ENCODE assay signal across 8 mouse cellular contexts in the genomic region with DNA sequence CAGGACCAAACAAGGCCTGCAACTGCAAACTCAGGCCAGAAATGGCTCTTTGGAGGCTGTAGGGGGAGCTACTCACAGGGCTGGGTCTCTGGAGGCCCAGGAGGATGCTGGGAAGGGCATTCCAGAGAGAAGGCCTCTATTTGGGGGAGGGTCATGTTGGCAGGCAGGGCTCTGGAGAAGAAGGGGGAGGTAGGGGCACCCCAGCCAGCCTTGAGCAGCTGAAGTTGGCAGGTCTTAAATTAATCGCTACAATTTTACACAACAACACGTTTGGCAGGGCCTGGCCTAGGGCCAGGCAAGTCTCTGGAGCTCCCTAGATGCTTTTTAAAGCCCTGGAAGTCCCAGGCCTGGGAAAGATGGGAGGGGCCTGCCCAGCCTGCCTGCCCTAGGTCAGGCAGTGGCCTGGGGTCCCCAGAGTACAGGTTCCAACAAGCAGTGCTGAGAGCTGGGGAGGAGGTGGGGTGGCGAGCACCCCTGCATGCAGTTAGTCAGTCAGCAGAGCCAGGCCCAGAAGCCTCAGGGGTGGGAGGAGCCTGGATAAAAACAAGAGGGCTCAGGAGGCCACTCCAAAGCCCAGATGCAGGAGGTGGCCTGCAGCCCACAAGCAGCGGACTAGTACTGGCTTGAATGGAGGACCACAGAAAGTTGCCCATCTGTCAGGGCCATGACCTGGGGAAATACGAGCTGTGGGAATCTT. TPM values are rescaled to one million over a fixed set of nuclear protein-coding genes. Genes with fewer than 3 reads are reported as not detected.
DNase-seq lines count a peak whose midpoint lies in the region; ATAC-seq and TF ChIP-seq lines count a peak whose summit lies in the region.

No protein-coding gene starts in this region.

- H3K4me1 ChIP-seq in CH12.LX (ENCODE audit: control insufficient read depth in 1 of 2, insufficient read depth in 2 of 2): peaks cover 56 to 78% of the 10 kb centered on the region in 2 experiments
- H3K4me1 ChIP-seq in forebrain, embryonic 10.5 days: peaks cover 70% of the 10 kb centered on the region
- H3K4me1 ChIP-seq in limb, embryonic 10.5 days: peaks cover 49% of the 10 kb centered on the region
- H3K4me1 ChIP-seq in neural tube, embryonic 13.5 days (replicated peaks): peaks cover 94% of the 10 kb centered on the region

- DNase-seq in CH12.LX (ENCODE audit: extremely low read depth) (no peak), NIH3T3 (ENCODE audit: low read depth) (peak; percentile 92)
- no peak for DNase-seq in forebrain, embryonic 10.5 days (ENCODE audit: extremely low spot score, low spot score)
- peak; percentile 68 for DNase-seq in heart, postnatal 4 days
- peak; percentile 46 for DNase-seq in limb, embryonic 10.5 days (ENCODE audit: low spot score)
- DNase-seq in cerebellum, postnatal 14 days: no peak

- peak in 1 of 2 experiments; percentile 36; a peak in 2 of 4 replicates for TF ChIP-seq CTCF in CH12.LX (conservative IDR thresholded peaks at IDR 0.05 in 1 of 2, IDR thresholded peaks at IDR 0.05 in 1 of 2; ENCODE audit: low read depth in 2 of 2, low read length in 2 of 2)

- no peak for TF ChIP-seq RAD21 in CH12.LX (IDR thresholded peaks at IDR 0.05; ENCODE audit: low read depth, low read length)

- in situ Hi-C loops in CH12.LX (cut with MboI; ENCODE audit: low pct_ligation_motif_present, low pct_unique_long_range_greater_than_20kb, low sequenced_read_pairs): loop anchor here (10.0 kb wide), 2 partner anchors 217 to 417 kb away; no protein-coding TSS in a partner anchor

- no peaks in the 10 kb centered on the region; the same call in 1 of the 2 replicates for H3K79me2 ChIP-seq in CH12.LX (replicated peaks; ENCODE audit: control insufficient read depth, extremely low read depth, insufficient read depth, poor library complexity, severe bottlenecking)

- no peak for TF ChIP-seq EP300 in CH12.LX (IDR thresholded peaks at IDR 0.05; ENCODE audit: low read length)

- H3K36me3 ChIP-seq in CH12.LX (replicated peaks in 1 of 2; ENCODE audit: control insufficient read depth in 1 of 2, insufficient read depth in 1 of 2, low read length in 1 of 2): peaks cover 38 to 98% of the 10 kb centered on the region in 2 experiments
- H3K36me3 ChIP-seq in forebrain, embryonic 10.5 days (replicated peaks): peaks cover 99% of the 10 kb centered on the region
- peaks cover 98% of the 10 kb centered on the region for H3K36me3 ChIP-seq in limb, embryonic 10.5 days
- H3K36me3 ChIP-seq in neural tube, embryonic 13.5 days: peaks cover 82% of the 10 kb centered on the region

- 43% methylated on average over 5 of the region's 5 CpGs for WGBS in forebrain, embryonic 10.5 days
- WGBS in limb, embryonic 10.5 days: 27% methylated on average over 5 of the region's 5 CpGs
- 10% methylated on average over 5 of the region's 5 CpGs for WGBS in neural tube, embryonic 13.5 days

- ATAC-seq in neural tube, embryonic 13.5 days (ENCODE audit: low read depth): peak; percentile 67
- no peak for ATAC-seq in monocyte, adult 5-6 weeks (replicated peaks; ENCODE audit: insufficient number of reproducible peaks, low FRiP score, low TSS enrichment, poor library complexity, severe bottlenecking)

- no peaks in the 10 kb centered on the region for H3K9me3 ChIP-seq in CH12.LX (replicated peaks; ENCODE audit: low read length)
- H3K9me3 ChIP-seq in forebrain, embryonic 10.5 days: no peaks in the 10 kb centered on the region
- H3K9me3 ChIP-seq in limb, embryonic 10.5 days (replicated peaks): no peaks in the 10 kb centered on the region
- no peaks in the 10 kb centered on the region for H3K9me3 ChIP-seq in neural tube, embryonic 13.5 days

- no peak overlapping the region for H3K4me2 ChIP-seq in CH12.LX (ENCODE audit: insufficient read depth, low read depth, poor library complexity, severe bottlenecking)
- no peak overlapping the region for H3K4me2 ChIP-seq in neural tube, embryonic 13.5 days

- no peak overlapping the region for H3K9ac ChIP-seq in CH12.LX (ENCODE audit: insufficient read depth, low read depth)
- H3K9ac ChIP-seq in neural tube, embryonic 13.5 days: peak overlapping the region; percentile 41

- H3K27ac ChIP-seq in CH12.LX (ENCODE audit: insufficient read depth, low read depth): no peak overlapping the region
- peak overlapping the region; percentile 74 for H3K27ac ChIP-seq in forebrain, embryonic 10.5 days
- H3K27ac ChIP-seq in limb, embryonic 10.5 days: peak overlapping the region; percentile 77
- H3K27ac ChIP-seq in neural tube, embryonic 13.5 days (replicated peaks): peak overlapping the region; percentile 81

- no peak for TF ChIP-seq POLR2A in CH12.LX (IDR thresholded peaks at IDR 0.05; ENCODE audit: low read depth, low read length)

- H3K27me3 ChIP-seq in CH12.LX (replicated peaks): no peaks in the 10 kb centered on the region
- no peaks in the 10 kb centered on the region for H3K27me3 ChIP-seq in forebrain, embryonic 10.5 days (ENCODE audit: poor library complexity, severe bottlenecking)
- no peaks in the 10 kb centered on the region for H3K27me3 ChIP-seq in limb, embryonic 10.5 days (ENCODE audit: low read depth, poor library complexity, severe bottlenecking)
- no peaks in the 10 kb centered on the region for H3K27me3 ChIP-seq in neural tube, embryonic 13.5 days

- dilution Hi-C loops in CH12.LX (cut with MboI; ENCODE audit: extremely low pct_ligation_motif_present, extremely low pct_unique_long_range_greater_than_20kb, low sequenced_read_pairs): no loop called here

- H3K4me3 ChIP-seq in CH12.LX (replicated peaks in 1 of 3; ENCODE audit: low read depth in 2 of 3, low read length in 2 of 3, poor library complexity in 1 of 3): no peak overlapping the region
- no peak overlapping the region for H3K4me3 ChIP-seq in forebrain, embryonic 10.5 days
- H3K4me3 ChIP-seq in limb, embryonic 10.5 days: no peak overlapping the region
- H3K4me3 ChIP-seq in neural tube, embryonic 13.5 days: no peak overlapping the region

TF ChIP-seq in CH12.LX, 34 proteins besides CTCF, POLR2A, EP300 and RAD21:
- no peak for TF ChIP-seq PAX5 (IDR thresholded peaks at IDR 0.05; ENCODE audit: low read length)
- no peak for TF ChIP-seq JUN (IDR thresholded peaks at IDR 0.05; ENCODE audit: insufficient read depth, low read depth, low read length)
- TF ChIP-seq SIN3A (IDR thresholded peaks at IDR 0.05; ENCODE audit: low read length): no peak
- TF ChIP-seq ELF1 (IDR thresholded peaks at IDR 0.05; ENCODE audit: low read depth, low read length): no peak
- TF ChIP-seq HCFC1 (IDR thresholded peaks at IDR 0.05; ENCODE audit: low read depth, low read length): no peak
- TF ChIP-seq MEF2A (IDR thresholded peaks at IDR 0.05; ENCODE audit: borderline replicate concordance, low read depth, low read length): 0 out of 2 replicates have a peak, but pooled peaks have one; percentile 15
- TF ChIP-seq UBTF (IDR thresholded peaks at IDR 0.05; ENCODE audit: low read depth, low read length): no peak
- TF ChIP-seq SMC3 (IDR thresholded peaks at IDR 0.05; ENCODE audit: low read depth, low read length): peak; percentile 17; the same call in 1 of the 2 replicates
- TF ChIP-seq ZKSCAN1 (IDR thresholded peaks at IDR 0.05; ENCODE audit: borderline replicate concordance, low read depth, low read length): no peak
- no peak for TF ChIP-seq NRF1 (IDR thresholded peaks at IDR 0.05; ENCODE audit: low read depth, low read length)
- TF ChIP-seq USF1 (IDR thresholded peaks at IDR 0.05; ENCODE audit: low read depth, low read length): no peak
- TF ChIP-seq BHLHE40 (IDR thresholded peaks at IDR 0.05; ENCODE audit: low read depth, low read length): no peak

RNA-seq across cellular contexts. Expression of a gene that starts 10.8 kb away (rescaled TPM):
- total RNA-seq in CH12.LX (2012; rRNA removed) (11.7 and 18.5 TPM in 2 replicates), CH12.LX (2014; rRNA removed) (7.1 and 8.9 TPM in 2 replicates)
- polyA plus RNA-seq in CH12.LX (2012; ENCODE audit: insufficient read length, low read depth): 23.6 and 29.5 TPM in 2 replicates
- polyA plus RNA-seq in forebrain, embryonic 10.5 days (2016; fragmentation: Nextera tagmentation; extraction: Ambion mirVana): 22.4 and 26.6 TPM in 2 replicates
- 10 to 100 TPM; 37.6 to 39.7 TPM for total RNA-seq in heart, postnatal 4 days (2021)
- polyA plus RNA-seq in limb, embryonic 10.5 days (2016; fragmentation: Nextera tagmentation; extraction: Ambion mirVana): 28.6 and 29.5 TPM in 2 replicates
- polyA plus RNA-seq in neural tube, embryonic 13.5 days (2015; fragmentation: Nextera tagmentation; extraction: Ambion mirVana): 41.4 and 41.8 TPM in 2 replicates
- total RNA-seq in monocyte, adult 5-6 weeks (2017): 0.21 to 2.8 TPM (median 0.76 TPM) in 3 replicates

Comparison
In these comparisons a context has a peak if more than half of its experiments do, and no peak if none do; other contexts are left out.
1. DNase-seq: peak in NIH3T3 (single experiment), heart, postnatal 4 days (single experiment) and limb, embryonic 10.5 days (single experiment); none in CH12.LX (single experiment), forebrain, embryonic 10.5 days (single experiment) and cerebellum, postnatal 14 days (0 of 2).